Mouse (Mus musculus) retina, postnatal 7 days (tissue): ENCODE results near the gene Ncoa1.

ENCODE experiments used
- DNase-seq: peaks from one replicate; pipeline ENCODE4 v3.0.0-alpha.2; 2012; ENCODE audit warnings: low read depth, low spot score

Ncoa1 gene

DNA sequence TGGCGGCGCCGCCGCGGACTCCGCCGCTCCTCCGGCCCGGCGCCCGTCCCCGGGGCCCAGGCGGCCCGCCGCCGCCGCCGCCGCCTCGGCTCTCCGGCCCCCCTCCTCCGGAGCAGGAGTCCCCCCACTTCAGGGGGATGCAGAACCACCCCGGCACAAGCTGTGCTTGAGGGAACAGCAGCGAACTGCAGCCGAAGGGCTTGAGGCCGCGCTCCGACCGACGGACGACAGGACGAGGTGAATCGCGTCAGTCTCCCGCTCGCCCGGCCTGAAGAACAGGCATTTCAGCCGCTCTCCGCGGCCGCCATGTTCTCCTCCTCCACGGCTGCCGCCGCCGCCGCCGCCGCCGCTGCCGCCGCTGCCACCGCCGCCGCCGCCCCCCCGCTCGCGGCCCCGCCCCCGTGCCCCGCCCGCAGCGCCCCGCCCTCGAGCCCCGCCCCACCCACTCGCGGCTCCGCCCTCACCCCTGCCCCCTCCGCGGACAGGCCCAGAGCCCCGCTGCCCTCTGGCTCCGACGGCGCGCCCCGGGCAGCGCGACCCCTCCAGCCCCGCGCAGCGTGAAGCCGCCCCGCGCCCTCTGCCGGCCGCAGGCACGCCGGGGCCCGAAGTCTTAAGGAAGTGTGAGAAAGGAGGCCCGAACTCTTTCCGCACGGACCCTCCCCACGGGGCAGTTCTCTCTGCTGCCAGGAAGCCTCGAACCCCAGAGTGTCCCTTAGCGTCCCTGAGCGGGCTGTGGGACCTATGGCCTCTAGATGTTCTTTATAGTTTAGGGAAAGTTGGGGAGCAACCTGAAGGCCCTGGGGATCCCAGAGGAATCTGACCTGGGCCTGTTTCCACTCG, at the start of gene Ncoa1:
Ncoa1 (minus strand) TSS at position 351 of the 840 bp plus-strand sequence.
- DNase-seq = peak; percentile 65

DNA sequence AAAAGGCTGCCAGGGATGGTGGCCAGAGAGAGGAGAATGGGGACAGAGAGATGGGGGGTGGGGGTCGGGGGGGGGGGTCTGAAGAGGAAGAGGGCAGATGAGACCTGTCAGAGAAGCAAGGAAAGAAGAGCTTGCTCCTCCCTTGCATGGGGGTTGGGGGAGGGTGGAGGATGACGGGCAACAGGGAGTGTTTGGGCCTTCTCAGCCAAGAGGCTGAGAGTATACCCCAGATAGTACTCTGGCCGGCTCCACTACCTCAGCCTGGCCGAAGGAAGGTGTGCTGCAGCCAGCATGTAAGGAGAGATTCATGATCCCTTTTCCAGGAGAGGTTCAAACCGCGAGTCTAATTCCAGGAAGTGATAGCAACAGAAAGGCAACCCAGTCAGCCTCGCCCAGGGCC, 47.6 kb upstream of the Ncoa1 start:
- DNase-seq = no peak

DNA sequence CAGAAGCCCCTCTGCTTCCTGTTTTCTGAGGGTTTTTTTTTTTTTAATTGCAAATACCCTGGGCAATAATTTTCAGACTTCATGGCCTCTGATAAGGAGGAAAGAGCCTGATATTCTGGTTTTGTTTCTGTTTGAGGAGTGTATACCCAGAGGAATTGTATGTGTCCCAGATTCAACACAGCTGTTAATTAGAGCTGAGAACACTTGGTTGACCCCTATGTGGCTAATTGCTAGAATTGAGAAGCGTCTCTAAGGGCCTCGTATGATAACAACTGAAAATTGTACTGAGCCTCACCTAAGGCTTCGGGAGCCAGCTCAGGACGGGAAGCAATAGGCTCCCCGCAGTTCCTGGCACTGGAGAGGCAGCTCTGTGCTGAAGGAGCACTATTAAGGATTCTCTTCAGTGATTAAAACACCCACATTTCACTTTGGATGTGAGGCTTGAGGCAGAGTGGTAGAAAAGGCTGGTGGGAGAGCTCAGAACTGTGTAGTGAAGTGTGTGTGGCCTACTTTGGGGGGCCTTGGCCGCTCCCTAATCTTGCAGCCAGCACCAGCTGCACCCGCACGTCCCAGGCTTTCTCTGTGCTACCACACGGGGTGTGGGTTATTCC, 46.8 kb upstream of the Ncoa1 start:
- no peak for DNase-seq

- peak; percentile 61 for DNase-seq
These were observed 46.2 kb upstream of the Ncoa1 start for GRCm38 (mm10) chr12:4523208-4523607.

GRCm38 (mm10) chr12:4518957-4519356, 42.0 kb upstream of the Ncoa1 start:
- DNase-seq = no peak

- DNase-seq = peak; percentile 82
These were observed 32.6 kb upstream of the Ncoa1 start for GRCm38 (mm10) chr12:4509591-4510061.

DNA sequence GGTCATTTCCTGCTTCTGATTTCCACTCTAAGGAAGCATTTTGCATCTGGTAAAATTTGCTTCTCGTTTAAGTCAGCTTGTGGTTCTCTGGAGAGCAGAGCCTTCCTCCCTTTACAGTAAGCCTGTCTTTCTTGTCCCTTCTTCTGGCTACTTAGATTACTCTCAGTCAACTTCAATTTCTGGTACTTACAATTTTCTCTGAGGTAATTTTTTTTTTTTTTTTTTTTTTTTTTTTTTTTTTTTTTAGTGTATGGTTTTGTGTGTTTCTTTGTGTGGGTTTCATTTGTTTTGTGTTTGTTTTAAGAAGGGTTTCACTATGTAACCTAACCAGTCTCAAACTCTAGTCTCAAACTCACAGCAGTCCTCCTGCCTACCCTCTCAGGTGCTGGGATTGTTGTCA, 31.2 kb upstream of the Ncoa1 start:
- no peak for DNase-seq

- DNase-seq = no peak
These were observed 30.5 kb upstream of the Ncoa1 start for GRCm38 (mm10) chr12:4507461-4507860.

GRCm38 (mm10) chr12:4506810-4507430, 29.9 kb upstream of the Ncoa1 start:
- DNase-seq = no peak

- DNase-seq = no peak
These were observed 28.3 kb upstream of the Ncoa1 start for GRCm38 (mm10) chr12:4505298-4505697.

DNA sequence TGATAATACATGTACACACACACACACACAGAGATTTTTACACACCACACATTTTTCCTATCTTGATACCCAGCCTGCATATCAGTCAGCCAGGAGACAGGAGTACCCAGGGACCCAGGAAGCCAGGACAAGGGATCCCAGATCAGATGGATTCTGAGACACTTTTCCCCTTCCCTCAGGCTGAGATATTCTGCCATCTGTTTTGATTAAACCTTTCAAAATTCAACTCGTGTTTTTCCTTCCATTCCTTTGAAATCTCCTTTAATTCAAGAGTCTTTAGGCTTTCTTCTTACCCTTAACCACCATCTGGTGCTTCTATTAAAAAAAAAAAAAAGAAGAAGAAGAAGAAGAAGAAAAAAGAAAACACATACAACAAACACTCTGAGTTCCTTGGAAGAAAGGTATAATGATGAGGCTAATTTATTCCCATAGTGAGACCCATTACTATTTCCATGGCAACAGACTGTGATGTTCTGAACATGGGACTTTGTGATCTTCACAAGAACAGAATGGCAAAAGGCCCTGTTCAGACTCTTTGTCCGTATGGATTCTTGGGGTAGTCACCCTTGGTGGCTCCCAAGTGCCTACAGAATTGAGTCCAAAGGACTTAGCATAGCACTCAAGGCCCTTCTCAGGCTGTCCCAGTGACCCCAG, 26.8 kb upstream of the Ncoa1 start:
- DNase-seq = no peak

DNA sequence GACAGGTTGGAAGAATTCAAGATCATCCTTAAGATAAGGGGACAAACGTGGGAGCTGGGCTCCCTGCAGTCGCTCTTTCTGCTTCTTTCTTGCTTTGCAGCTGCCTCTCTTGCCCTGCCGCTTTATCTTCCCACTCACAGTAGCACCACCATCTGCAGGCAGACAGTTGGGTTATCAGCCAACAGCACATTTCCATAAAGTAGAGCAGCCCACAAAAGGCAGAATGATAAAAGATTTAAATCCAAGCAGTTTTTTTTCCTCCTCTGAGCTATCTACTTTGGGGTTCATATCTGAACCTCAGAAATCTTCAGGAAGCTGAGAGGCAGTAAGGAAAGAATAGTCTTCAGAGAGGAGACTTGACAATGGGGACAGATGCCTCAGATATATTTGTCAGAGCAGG, 24.9 kb upstream of the Ncoa1 start:
- DNase-seq = no peak

GRCm38 (mm10) chr12:4500516-4500915, 23.5 kb upstream of the Ncoa1 start:
- no peak for DNase-seq

GRCm38 (mm10) chr12:4499651-4500175, 22.7 kb upstream of the Ncoa1 start:
- DNase-seq = no peak

DNA sequence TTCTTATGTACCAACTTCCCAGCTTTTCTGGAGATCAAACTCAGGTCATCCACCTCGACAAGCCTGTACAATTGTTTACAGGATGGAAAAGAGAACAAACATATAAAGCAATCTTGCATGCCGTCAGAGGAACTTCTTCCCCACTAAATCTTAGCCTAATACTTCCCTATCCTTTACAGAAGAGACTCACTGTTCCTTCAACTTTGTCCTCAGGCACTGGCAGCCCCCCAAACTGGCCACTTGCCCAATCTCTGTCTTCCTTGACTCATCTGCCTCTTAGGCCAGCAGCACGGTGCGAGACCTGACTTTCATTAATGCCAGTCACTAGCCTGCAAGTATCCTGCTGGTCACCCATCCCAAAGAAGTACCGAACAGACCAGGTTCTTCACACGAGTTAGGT, 11.4 kb upstream of the Ncoa1 start:
- no peak for DNase-seq

- DNase-seq = no peak
These were observed 6.4 kb upstream of the Ncoa1 start for GRCm38 (mm10) chr12:4483386-4483785.

DNA sequence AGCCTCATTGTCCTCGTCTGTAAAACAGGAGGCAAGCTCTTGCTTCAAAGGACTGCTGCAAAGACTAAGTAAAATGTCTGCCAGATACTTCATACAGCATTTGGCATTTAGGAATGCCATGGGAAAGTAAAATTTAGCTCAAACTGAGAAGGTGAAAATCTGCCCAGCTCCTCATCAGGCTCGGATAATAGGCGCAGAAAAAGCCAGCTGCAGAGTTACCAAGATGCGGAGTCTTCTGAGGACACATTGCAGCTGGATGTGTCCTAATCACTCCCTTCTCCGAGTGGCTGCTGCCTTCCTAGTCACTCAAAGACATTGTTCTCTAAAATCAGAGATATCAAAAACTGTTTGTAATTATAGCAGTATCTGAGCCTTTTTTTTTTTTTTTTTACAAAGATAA, 4.7 kb upstream of the Ncoa1 start:
- no peak for DNase-seq

- DNase-seq = no peak
These were observed 3.3 kb upstream of the Ncoa1 start for GRCm38 (mm10) chr12:4480250-4480649.

- DNase-seq = no peak
These were observed 2.3 kb upstream of the Ncoa1 start for GRCm38 (mm10) chr12:4479171-4479881.

DNA sequence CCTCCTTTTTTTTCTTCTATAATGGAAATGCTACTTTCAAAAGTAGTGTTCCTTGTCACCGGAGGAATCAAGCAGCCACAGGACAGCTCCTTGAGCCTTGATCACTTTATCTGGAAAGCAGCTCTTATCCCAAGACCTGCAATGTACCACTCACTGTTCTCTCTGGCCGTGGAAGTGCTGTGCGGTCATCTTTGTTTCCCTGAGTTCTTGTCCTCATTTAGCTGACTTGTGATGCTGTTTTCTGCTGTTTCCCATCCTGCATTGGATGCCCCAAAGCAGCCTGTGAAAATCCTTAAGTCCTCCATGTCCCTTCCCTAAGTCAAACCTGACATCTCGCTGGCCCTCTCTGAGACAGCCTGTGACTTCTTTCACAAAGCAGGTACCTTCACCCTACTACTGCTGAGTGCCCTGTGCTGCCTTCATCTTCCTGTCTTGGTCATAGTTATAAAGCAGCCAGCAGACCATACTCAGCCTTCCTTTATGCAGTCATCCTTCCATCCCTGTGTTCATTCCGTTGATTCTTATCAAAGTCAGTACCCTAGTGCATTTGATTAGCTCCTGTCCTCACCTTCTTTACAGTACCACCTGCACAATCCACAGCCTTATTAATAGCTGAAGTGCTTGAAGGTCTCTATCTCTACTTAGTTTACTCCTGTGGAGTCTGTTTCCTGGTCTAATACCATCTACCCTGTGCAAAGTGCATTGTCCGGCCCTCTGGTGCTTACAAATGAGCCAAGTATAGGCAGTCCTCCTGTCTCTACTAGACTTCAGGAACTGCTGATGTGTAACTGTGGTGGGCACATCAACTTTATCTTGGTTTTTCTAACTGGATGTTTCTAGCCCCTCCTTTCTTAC, 1.2 kb upstream of the Ncoa1 start:
- DNase-seq = no peak
